Mouse (Mus musculus): ENCODE measurements around the gene Slc20a1.

DNA sequence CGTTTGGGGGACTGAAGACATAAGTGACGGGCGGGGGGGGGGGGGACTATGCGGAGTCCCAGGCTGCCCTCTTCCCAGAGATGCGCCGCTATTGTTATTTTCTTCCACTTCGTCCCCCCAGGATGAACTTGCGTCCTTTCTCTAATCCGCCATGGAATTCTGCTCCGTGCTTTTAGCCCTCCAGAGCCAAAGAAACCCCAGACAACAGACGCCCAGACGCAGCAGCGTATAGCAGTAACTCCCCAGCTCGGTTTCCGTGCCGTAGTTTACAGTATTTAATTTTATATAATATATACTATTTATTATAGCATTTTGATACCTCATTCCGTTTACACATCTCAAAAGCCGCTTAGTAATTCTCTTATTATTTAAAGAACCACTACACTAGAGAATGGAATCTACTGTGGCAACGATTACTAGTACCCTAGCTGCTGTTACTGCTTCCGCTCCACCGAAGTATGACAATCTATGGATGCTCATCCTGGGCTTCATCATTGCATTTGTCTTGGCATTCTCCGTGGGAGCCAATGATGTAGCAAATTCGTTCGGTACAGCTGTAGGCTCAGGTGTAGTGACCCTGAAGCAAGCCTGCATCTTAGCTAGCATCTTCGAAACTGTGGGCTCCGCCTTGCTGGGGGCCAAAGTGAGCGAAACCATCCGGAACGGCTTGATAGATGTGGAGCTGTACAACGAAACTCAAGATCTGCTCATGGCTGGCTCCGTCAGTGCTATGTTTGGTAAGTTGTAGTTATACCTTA, 943 bp downstream of the Slc20a1 start:
- TF ChIP-seq POLR2A (IDR thresholded peaks at IDR 0.05; ENCODE audit: borderline replicate concordance, control insufficient read depth, low read depth, low read length) (no peak), CTCF (IDR thresholded peaks at IDR 0.05; ENCODE audit: control insufficient read depth, insufficient read depth, low read length) (no peak)
